Mouse (Mus musculus): Measurements from ENCODE around the gene Dpp8. TPM values are rescaled to one million over a fixed set of nuclear protein-coding genes. Genes with fewer than 3 reads are reported as not detected.
A peak's percentile ranks its signal among the peaks of the same experiment; 100 is the strongest.

Dpp8 gene
- polyA plus RNA-seq, 1 experiment from 2014 or later: 34.8 TPM

- Histone ChIP-seq H3K27ac (ENCODE audit: low read depth) (no peak overlapping the region), H3K9ac (no peak overlapping the region), H3K9me3 (ENCODE audit: low read depth, low read length) (no peaks in the 10 kb centered on the region), H3K4me2 (no peak overlapping the region), H3K36me3 (ENCODE audit: insufficient read depth) (peaks cover 37% of the 10 kb centered on the region), H3K4me3 (ENCODE audit: low read depth, low read length) (no peak overlapping the region), H3K4me1 (ENCODE audit: insufficient read depth) (no peaks in the 10 kb centered on the region), H3K27me3 (ENCODE audit: insufficient read depth, low read length) (no peaks in the 10 kb centered on the region)
- 92% methylated on average over 1 of the region's 1 CpGs for WGBS
- TF ChIP-seq CTCF (IDR thresholded peaks at IDR 0.05; ENCODE audit: low read depth): no peak
- DNase-seq: no peak
- no peak for ATAC-seq (ENCODE audit: insufficient read depth)
Observed at GRCm38 (mm10) chr9:65085270-65085669, 53.1 kb downstream of the Dpp8 start.

- no peak overlapping the region for H3K9ac ChIP-seq
- 42% methylated on average over 1 of the region's 1 CpGs for WGBS
Observed at GRCm38 (mm10) chr9:65086801-65087200, 54.6 kb downstream of the Dpp8 start.

GRCm38 (mm10) chr9:65087490-65087889 is 55.3 kb downstream of the Dpp8 start:
- Histone ChIP-seq H3K4me2 (no peak overlapping the region), H3K36me3 (ENCODE audit: insufficient read depth) (peaks cover 15% of the 10 kb centered on the region), H3K4me3 (ENCODE audit: low read depth, low read length) (no peak overlapping the region), H3K27me3 (ENCODE audit: insufficient read depth, low read length) (no peaks in the 10 kb centered on the region), H3K27ac (ENCODE audit: low read depth) (no peak overlapping the region), H3K9me3 (ENCODE audit: low read depth, low read length) (no peaks in the 10 kb centered on the region), H3K9ac (no peak overlapping the region), H3K4me1 (ENCODE audit: insufficient read depth) (no peaks in the 10 kb centered on the region)
- DNase-seq (peak; percentile 44), ATAC-seq (ENCODE audit: insufficient read depth) (no peak)
- WGBS: 32% methylated on average over 5 of the region's 5 CpGs
- no peak for TF ChIP-seq CTCF (IDR thresholded peaks at IDR 0.05; ENCODE audit: low read depth)

More at GRCm38 (mm10) chr9:65086801-65087200, 54.6 kb downstream of the Dpp8 start:
- H3K4me2 ChIP-seq: no peak overlapping the region
- H3K36me3 ChIP-seq (ENCODE audit: insufficient read depth): peaks cover 22% of the 10 kb centered on the region
- no peak for ATAC-seq (ENCODE audit: insufficient read depth)
- no peak for DNase-seq
- no peaks in the 10 kb centered on the region for H3K4me1 ChIP-seq (ENCODE audit: insufficient read depth)
- H3K4me3 ChIP-seq (ENCODE audit: low read depth, low read length): no peak overlapping the region
- H3K9me3 ChIP-seq (ENCODE audit: low read depth, low read length): no peaks in the 10 kb centered on the region
- H3K27ac ChIP-seq (ENCODE audit: low read depth): no peak overlapping the region
- no peak for TF ChIP-seq CTCF (IDR thresholded peaks at IDR 0.05; ENCODE audit: low read depth)
- H3K27me3 ChIP-seq (ENCODE audit: insufficient read depth, low read length): no peaks in the 10 kb centered on the region

GRCm38 (mm10) chr9:65094237-65094636 is 62.0 kb downstream of the Dpp8 start:
- WGBS: 18% methylated on average over 6 of the region's 6 CpGs
- no peak overlapping the region for H3K4me3 ChIP-seq (ENCODE audit: low read depth, low read length)
- H3K9ac ChIP-seq: no peak overlapping the region
- peak; percentile 90 for DNase-seq
- no peak for TF ChIP-seq CTCF (IDR thresholded peaks at IDR 0.05; ENCODE audit: low read depth)
- no peaks in the 10 kb centered on the region for H3K4me1 ChIP-seq (ENCODE audit: insufficient read depth)
- H3K9me3 ChIP-seq (ENCODE audit: low read depth, low read length): no peaks in the 10 kb centered on the region
- H3K36me3 ChIP-seq (ENCODE audit: insufficient read depth): no peaks in the 10 kb centered on the region
- peak overlapping the region; percentile 23 for H3K4me2 ChIP-seq
- no peaks in the 10 kb centered on the region for H3K27me3 ChIP-seq (ENCODE audit: insufficient read depth, low read length)
- H3K27ac ChIP-seq (ENCODE audit: low read depth): peak overlapping the region; percentile 32; the same call in 1 of the 2 replicates
- peak; percentile 87 for ATAC-seq (ENCODE audit: insufficient read depth)

- WGBS: 2% methylated on average over 54 of the region's 76 CpGs
- Histone ChIP-seq H3K27ac (ENCODE audit: low read depth) (peak within 1 kb of the TSS; percentile 91), H3K4me1 (ENCODE audit: insufficient read depth) (0 out of 2 replicates have a peak, but pooled peaks cover 5% of the 10 kb centered on the region), H3K4me3 (ENCODE audit: low read depth, low read length) (peak within 1 kb of the TSS; percentile 82), H3K9me3 (ENCODE audit: low read depth, low read length) (no peaks in the 10 kb centered on the region), H3K9ac (peak within 1 kb of the TSS; percentile 86), H3K4me2 (peak within 1 kb of the TSS; percentile 98), H3K27me3 (ENCODE audit: insufficient read depth, low read length) (no peaks in the 10 kb centered on the region), H3K36me3 (ENCODE audit: insufficient read depth) (no peaks in the 10 kb centered on the region)
- DNase-seq (peak; percentile 60), ATAC-seq (ENCODE audit: insufficient read depth) (peak; percentile 21)
- no peak for TF ChIP-seq CTCF (IDR thresholded peaks at IDR 0.05; ENCODE audit: low read depth)
Observed at GRCm38 (mm10) chr9:65100991-65101685, 68.9 kb downstream of the Dpp8 start, which contains the start of gene Igdcc4. TSS of gene Igdcc4 (plus strand) at chr9:65101486.

GRCm38 (mm10) chr9:65101686-65102376 is 69.6 kb downstream of the Dpp8 start:
- H3K4me3 ChIP-seq (ENCODE audit: low read depth, low read length): peak overlapping the region; percentile 82
- peak overlapping the region; percentile 86 for H3K9ac ChIP-seq
- H3K36me3 ChIP-seq (ENCODE audit: insufficient read depth): no peaks in the 10 kb centered on the region
- ATAC-seq (ENCODE audit: insufficient read depth): peak; percentile 76
- peak; percentile 83 for DNase-seq
- no peaks in the 10 kb centered on the region for H3K27me3 ChIP-seq (ENCODE audit: insufficient read depth, low read length)
- WGBS: under 1% methylated on average over 39 of the region's 39 CpGs
- 0 out of 2 replicates have a peak, but pooled peaks cover 5% of the 10 kb centered on the region for H3K4me1 ChIP-seq (ENCODE audit: insufficient read depth)
- no peaks in the 10 kb centered on the region for H3K9me3 ChIP-seq (ENCODE audit: low read depth, low read length)
- H3K4me2 ChIP-seq: peak overlapping the region; percentile 98
- peak; percentile 9; the same call in 1 of the 2 replicates for TF ChIP-seq CTCF (IDR thresholded peaks at IDR 0.05; ENCODE audit: low read depth)
- H3K27ac ChIP-seq (ENCODE audit: low read depth): peak overlapping the region; percentile 91
